Mouse (Mus musculus): ENCODE results near the gene Hils1. TPM values are rescaled to one million over a fixed set of nuclear protein-coding genes. Genes with fewer than 3 reads are reported as not detected.
A peak's percentile ranks its signal among the peaks of the same experiment; 100 is the strongest.

Hils1 gene
- polyA plus RNA-seq, 1 experiment from 2014 or later: not detected

DNA sequence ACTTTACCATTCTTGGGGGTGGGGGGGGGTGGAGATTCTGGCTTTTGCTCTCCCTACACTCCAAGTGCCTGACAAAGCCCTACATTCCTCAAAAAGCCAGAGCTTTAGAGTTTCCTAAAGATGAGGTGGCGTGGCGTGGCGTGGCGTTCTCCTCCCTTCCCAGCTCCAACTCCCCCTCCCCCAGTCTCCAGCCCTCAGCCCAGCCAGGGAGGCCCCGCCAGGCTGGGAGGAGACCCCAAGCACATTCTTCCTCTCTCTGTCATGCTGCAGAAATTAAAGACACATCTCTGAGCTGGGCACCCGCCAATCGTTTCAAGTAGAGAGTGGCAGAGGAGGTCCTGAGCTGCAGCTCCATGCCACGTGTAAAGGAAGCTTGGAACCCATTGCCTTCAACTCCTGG lies 33.8 kb upstream of the Hils1 start:
- Histone ChIP-seq H3K9me3 (ENCODE audit: control insufficient read depth, low read length) (no peaks in the 10 kb centered on the region), H3K4me3 (ENCODE audit: low read depth, low read length) (no peak overlapping the region), H3K27me3 (ENCODE audit: control insufficient read depth, insufficient read depth, low read length) (peaks cover 14% of the 10 kb centered on the region), H3K4me2 (ENCODE audit: low read depth, low read length) (no peak overlapping the region), H3K36me3 (ENCODE audit: control insufficient read depth, insufficient read depth, low read length) (no peaks in the 10 kb centered on the region), H3K27ac (ENCODE audit: low read depth, low read length) (no peak overlapping the region), H3K9ac (replicated peaks; ENCODE audit: low read depth, low read length) (no peak overlapping the region), H3K4me1 (ENCODE audit: control insufficient read depth, insufficient read depth, low read length) (peaks cover 6% of the 10 kb centered on the region; the same call in 1 of the 2 replicates)
- no peak for ATAC-seq (ENCODE audit: low read depth)
- 13% methylated on average over 8 of the region's 8 CpGs for WGBS

DNA sequence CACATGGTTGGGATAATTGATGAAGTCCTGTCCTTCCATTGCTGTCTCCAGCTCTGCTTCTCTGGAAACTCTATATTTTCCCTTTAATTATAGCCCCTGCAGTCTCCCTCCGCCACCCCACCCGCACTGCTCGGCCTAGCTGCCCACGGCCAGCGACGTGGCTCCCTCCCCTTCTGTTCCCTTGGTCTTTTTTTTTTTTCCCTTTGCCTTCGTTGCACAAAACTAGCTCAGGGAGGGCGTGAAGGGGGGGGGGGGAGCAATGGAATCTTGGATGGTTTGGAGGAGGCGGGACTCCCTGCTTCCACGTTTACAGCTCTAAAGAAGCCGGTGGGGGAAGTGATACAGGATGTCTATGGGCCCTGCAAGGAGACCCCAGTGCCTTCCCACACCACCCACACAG lies 32.9 kb upstream of the Hils1 start:
- no peak for ATAC-seq (ENCODE audit: low read depth)
- no peaks in the 10 kb centered on the region for H3K36me3 ChIP-seq (ENCODE audit: control insufficient read depth, insufficient read depth, low read length)
- peaks cover 4% of the 10 kb centered on the region; the same call in 1 of the 2 replicates for H3K4me1 ChIP-seq (ENCODE audit: control insufficient read depth, insufficient read depth, low read length)
- H3K27ac ChIP-seq (ENCODE audit: low read depth, low read length): no peak overlapping the region
- no peaks in the 10 kb centered on the region for H3K9me3 ChIP-seq (ENCODE audit: control insufficient read depth, low read length)
- no peak overlapping the region for H3K4me2 ChIP-seq (ENCODE audit: low read depth, low read length)
- H3K4me3 ChIP-seq (ENCODE audit: low read depth, low read length): no peak overlapping the region
- peaks cover 17% of the 10 kb centered on the region for H3K27me3 ChIP-seq (ENCODE audit: control insufficient read depth, insufficient read depth, low read length)
- WGBS: 33% methylated on average over 11 of the region's 11 CpGs
- no peak overlapping the region for H3K9ac ChIP-seq (replicated peaks; ENCODE audit: low read depth, low read length)

DNA sequence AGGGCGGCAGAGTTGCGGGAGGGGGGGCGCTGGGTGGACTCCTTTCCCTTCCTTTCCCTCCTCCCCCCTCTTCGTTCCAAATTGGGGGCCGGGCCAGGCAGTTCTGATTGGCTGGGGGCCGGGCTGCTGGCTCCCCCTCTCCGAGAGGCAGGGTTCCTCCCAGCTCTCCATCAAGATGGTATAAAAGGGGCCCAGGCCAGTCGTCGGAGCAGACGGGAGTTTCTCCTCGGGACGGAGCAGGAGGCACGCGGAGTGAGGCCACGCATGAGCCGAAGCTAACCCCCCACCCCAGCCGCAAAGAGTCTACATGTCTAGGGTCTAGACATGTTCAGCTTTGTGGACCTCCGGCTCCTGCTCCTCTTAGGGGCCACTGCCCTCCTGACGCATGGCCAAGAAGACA lies 31.3 kb upstream of the Hils1 start, which contains the start of gene Col1a1:
TSS of gene Col1a1 (plus strand) at position 180 of the 400 bp plus-strand sequence.
- peak within 1 kb of the TSS; percentile 47 for H3K4me2 ChIP-seq (ENCODE audit: low read depth, low read length)
- H3K4me1 ChIP-seq (ENCODE audit: control insufficient read depth, insufficient read depth, low read length): peaks cover 4% of the 10 kb centered on the region; the same call in 1 of the 2 replicates
- WGBS: 14% methylated on average over 19 of the region's 19 CpGs
- ATAC-seq (ENCODE audit: low read depth): no peak
- peaks cover 17% of the 10 kb centered on the region for H3K27me3 ChIP-seq (ENCODE audit: control insufficient read depth, insufficient read depth, low read length)
- no peak within 1 kb of the TSS for H3K9ac ChIP-seq (replicated peaks; ENCODE audit: low read depth, low read length)
- H3K36me3 ChIP-seq (ENCODE audit: control insufficient read depth, insufficient read depth, low read length): no peaks in the 10 kb centered on the region
- H3K27ac ChIP-seq (ENCODE audit: low read depth, low read length): no peak within 1 kb of the TSS
- H3K4me3 ChIP-seq (ENCODE audit: low read depth, low read length): peak within 1 kb of the TSS; percentile 24; the same call in 1 of the 2 replicates
- no peaks in the 10 kb centered on the region for H3K9me3 ChIP-seq (ENCODE audit: control insufficient read depth, low read length)

DNA sequence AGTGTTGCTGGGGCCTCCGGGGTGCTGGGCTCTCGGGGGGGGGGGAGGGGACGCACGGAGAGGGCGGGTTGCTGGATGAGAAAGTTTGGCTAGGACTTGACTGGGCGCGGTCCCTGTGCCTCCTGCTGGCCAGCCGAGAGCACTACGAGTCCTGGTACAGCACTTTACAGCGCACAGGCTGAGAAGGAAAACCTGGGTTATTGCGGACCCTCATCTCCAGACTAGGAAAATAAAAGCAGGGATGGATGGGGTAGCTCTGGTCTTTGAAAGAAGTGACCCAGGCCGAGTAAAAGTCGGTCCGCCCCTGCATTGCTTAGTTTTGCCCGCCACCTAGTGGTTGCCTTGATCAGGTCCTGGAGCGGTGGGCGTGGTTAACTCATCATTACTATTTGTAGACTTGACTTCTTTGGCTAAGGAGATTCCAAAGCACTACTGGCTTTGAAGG lies 30.5 kb upstream of the Hils1 start:
- H3K27me3 ChIP-seq (ENCODE audit: control insufficient read depth, insufficient read depth, low read length): peaks cover 17% of the 10 kb centered on the region

DNA sequence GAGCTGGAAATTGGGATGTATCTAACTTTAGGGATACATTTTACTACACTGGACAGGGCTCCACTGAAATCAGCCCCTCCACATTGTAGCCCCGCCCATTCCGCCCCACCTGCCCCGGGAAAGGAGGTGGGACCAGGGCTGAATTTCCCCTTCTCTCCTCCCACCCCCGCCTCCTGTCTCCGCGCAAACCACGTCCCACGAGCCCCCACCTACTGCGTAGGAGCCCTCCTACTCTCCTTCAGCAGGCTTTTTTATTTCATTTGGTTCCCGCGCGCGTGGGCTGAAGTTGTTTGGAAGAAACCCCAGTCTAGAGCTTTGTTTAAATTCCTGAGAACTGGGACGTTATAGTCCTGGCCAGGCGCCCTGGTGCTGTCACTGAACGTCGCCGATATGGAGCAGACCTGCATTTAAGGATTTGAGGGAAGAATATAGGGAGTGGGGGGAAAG lies 30.0 kb upstream of the Hils1 start:
- Histone ChIP-seq H3K4me1 (ENCODE audit: control insufficient read depth, insufficient read depth, low read length) (peaks cover 4% of the 10 kb centered on the region; the same call in 1 of the 2 replicates), H3K4me3 (ENCODE audit: low read depth, low read length) (peak overlapping the region; percentile 24), H3K9ac (replicated peaks; ENCODE audit: low read depth, low read length) (0 out of 2 replicates have a peak overlapping the region, but pooled peaks have one; percentile 28), H3K4me2 (ENCODE audit: low read depth, low read length) (peak overlapping the region; percentile 47), H3K27me3 (ENCODE audit: control insufficient read depth, insufficient read depth, low read length) (peaks cover 17% of the 10 kb centered on the region), H3K9me3 (ENCODE audit: control insufficient read depth, low read length) (no peaks in the 10 kb centered on the region), H3K36me3 (ENCODE audit: control insufficient read depth, insufficient read depth, low read length) (no peaks in the 10 kb centered on the region), H3K27ac (ENCODE audit: low read depth, low read length) (no peak overlapping the region)
- 0 out of 2 replicates have a peak, but pooled peaks have one; percentile 16 for ATAC-seq (ENCODE audit: low read depth)
- WGBS: 0% methylated on average over 16 of the region's 18 CpGs

More for the DNA sequence above, 30.5 kb upstream of the Hils1 start:
- no peak overlapping the region for H3K9ac ChIP-seq (replicated peaks; ENCODE audit: low read depth, low read length)
- H3K4me3 ChIP-seq (ENCODE audit: low read depth, low read length): peak overlapping the region; percentile 24; the same call in 1 of the 2 replicates
- no peak overlapping the region for H3K27ac ChIP-seq (ENCODE audit: low read depth, low read length)
- H3K4me1 ChIP-seq (ENCODE audit: control insufficient read depth, insufficient read depth, low read length): peaks cover 4% of the 10 kb centered on the region; the same call in 1 of the 2 replicates
- WGBS: 0% methylated on average over 15 of the region's 17 CpGs
- H3K4me2 ChIP-seq (ENCODE audit: low read depth, low read length): peak overlapping the region; percentile 47
- ATAC-seq (ENCODE audit: low read depth): peak; percentile 76
- H3K36me3 ChIP-seq (ENCODE audit: control insufficient read depth, insufficient read depth, low read length): no peaks in the 10 kb centered on the region
- no peaks in the 10 kb centered on the region for H3K9me3 ChIP-seq (ENCODE audit: control insufficient read depth, low read length)

DNA sequence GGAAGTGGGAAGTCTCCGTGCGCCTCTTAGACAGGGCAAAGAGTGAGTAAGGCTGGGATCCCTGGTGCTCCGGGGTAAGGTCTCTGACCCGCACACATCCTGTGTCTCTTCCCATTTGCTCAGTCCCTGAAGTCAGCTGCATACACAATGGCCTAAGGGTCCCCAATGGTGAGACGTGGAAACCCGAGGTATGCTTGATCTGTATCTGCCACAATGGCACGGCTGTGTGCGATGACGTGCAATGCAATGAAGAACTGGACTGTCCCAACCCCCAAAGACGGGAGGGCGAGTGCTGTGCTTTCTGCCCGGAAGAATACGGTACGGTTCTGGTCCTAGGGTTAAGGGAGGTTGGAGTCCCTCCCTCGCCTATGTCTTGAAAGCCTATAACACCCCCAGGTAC lies 29.6 kb upstream of the Hils1 start:
- Histone ChIP-seq H3K36me3 (ENCODE audit: control insufficient read depth, insufficient read depth, low read length) (no peaks in the 10 kb centered on the region), H3K4me1 (ENCODE audit: control insufficient read depth, insufficient read depth, low read length) (peaks cover 4% of the 10 kb centered on the region; the same call in 1 of the 2 replicates), H3K27me3 (ENCODE audit: control insufficient read depth, insufficient read depth, low read length) (peaks cover 17% of the 10 kb centered on the region), H3K27ac (ENCODE audit: low read depth, low read length) (no peak overlapping the region), H3K9ac (replicated peaks; ENCODE audit: low read depth, low read length) (0 out of 2 replicates have a peak overlapping the region, but pooled peaks have one; percentile 28), H3K4me2 (ENCODE audit: low read depth, low read length) (peak overlapping the region; percentile 47), H3K9me3 (ENCODE audit: control insufficient read depth, low read length) (no peaks in the 10 kb centered on the region), H3K4me3 (ENCODE audit: low read depth, low read length) (peak overlapping the region; percentile 24)
- no peak for ATAC-seq (ENCODE audit: low read depth)
- 1% methylated on average over 15 of the region's 15 CpGs for WGBS

DNA sequence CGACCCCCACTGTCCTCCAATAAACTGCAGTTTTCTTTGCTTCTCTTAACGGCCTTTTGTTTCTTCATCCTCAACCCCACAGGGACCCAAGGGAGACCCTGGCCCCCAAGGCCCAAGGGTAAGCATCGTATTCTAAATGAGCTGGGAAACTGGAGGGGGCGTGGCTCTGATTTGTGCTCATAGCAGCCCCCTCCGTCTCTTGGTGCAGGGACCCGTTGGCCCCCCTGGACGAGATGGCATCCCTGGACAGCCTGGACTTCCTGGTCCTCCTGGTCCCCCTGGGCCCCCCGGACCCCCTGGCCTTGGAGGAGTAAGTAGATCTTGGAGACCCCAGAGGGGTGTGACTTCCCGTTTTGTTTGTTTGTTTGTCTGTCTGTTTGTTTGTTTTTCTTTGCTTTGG lies 29.1 kb upstream of the Hils1 start:
- H3K9me3 ChIP-seq (ENCODE audit: control insufficient read depth, low read length): no peaks in the 10 kb centered on the region
- H3K27me3 ChIP-seq (ENCODE audit: control insufficient read depth, insufficient read depth, low read length): peaks cover 17% of the 10 kb centered on the region
- H3K36me3 ChIP-seq (ENCODE audit: control insufficient read depth, insufficient read depth, low read length): no peaks in the 10 kb centered on the region
- H3K4me2 ChIP-seq (ENCODE audit: low read depth, low read length): peak overlapping the region; percentile 47; the same call in 1 of the 2 replicates
- H3K4me3 ChIP-seq (ENCODE audit: low read depth, low read length): no peak overlapping the region
- 0 out of 2 replicates have a peak overlapping the region, but pooled peaks have one; percentile 32 for H3K9ac ChIP-seq (replicated peaks; ENCODE audit: low read depth, low read length)
- H3K4me1 ChIP-seq (ENCODE audit: control insufficient read depth, insufficient read depth, low read length): peaks cover 4% of the 10 kb centered on the region; the same call in 1 of the 2 replicates
- H3K27ac ChIP-seq (ENCODE audit: low read depth, low read length): no peak overlapping the region
- 25% methylated on average over 9 of the region's 9 CpGs for WGBS
- no peak for ATAC-seq (ENCODE audit: low read depth)

DNA sequence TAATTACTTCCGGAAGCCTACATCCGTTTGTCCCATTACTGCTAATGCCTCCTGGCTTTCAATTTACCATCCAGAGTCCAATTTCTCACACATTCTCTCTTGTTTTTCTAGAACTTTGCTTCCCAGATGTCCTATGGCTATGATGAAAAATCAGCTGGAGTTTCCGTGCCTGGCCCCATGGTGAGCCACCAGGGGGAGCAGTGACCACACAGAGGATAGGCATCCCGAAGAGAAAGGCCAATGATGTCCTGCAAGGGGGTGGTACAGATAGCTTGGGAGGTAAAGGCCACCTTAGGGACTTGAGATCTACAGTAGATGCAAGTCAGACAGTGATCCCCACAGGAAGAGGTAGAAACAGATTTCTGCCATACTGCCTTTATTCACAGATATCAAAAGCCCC lies 28.1 kb upstream of the Hils1 start:
- Histone ChIP-seq H3K4me3 (ENCODE audit: low read depth, low read length) (no peak overlapping the region), H3K9me3 (ENCODE audit: control insufficient read depth, low read length) (no peaks in the 10 kb centered on the region), H3K36me3 (ENCODE audit: control insufficient read depth, insufficient read depth, low read length) (no peaks in the 10 kb centered on the region), H3K4me1 (ENCODE audit: control insufficient read depth, insufficient read depth, low read length) (peaks cover 4% of the 10 kb centered on the region; the same call in 1 of the 2 replicates), H3K9ac (replicated peaks; ENCODE audit: low read depth, low read length) (no peak overlapping the region), H3K27ac (ENCODE audit: low read depth, low read length) (no peak overlapping the region), H3K27me3 (ENCODE audit: control insufficient read depth, insufficient read depth, low read length) (peaks cover 12% of the 10 kb centered on the region), H3K4me2 (ENCODE audit: low read depth, low read length) (no peak overlapping the region)
- no peak for ATAC-seq (ENCODE audit: low read depth)
- 15% methylated on average over 4 of the region's 4 CpGs for WGBS

DNA sequence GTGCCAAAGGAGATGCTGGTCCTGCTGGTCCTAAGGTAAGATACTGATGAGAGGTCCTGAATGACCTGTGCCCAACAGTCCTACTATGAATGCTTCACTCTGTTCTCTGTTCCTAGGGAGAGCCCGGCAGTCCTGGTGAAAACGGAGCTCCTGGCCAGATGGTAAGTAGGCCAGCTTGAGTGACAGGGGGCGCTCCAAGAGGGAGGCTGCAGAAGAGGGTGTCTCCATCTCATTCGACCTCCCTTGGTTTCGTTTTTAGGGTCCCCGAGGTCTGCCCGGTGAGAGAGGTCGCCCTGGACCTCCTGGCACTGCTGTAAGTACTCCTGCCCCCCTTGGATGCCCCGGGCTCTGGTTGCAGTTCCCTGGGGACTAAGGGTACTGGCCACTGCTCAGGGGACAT lies 26.3 kb upstream of the Hils1 start:
- H3K27me3 ChIP-seq (ENCODE audit: control insufficient read depth, insufficient read depth, low read length): peaks cover 10% of the 10 kb centered on the region
- no peak overlapping the region for H3K9ac ChIP-seq (replicated peaks; ENCODE audit: low read depth, low read length)
- H3K4me3 ChIP-seq (ENCODE audit: low read depth, low read length): no peak overlapping the region
- no peaks in the 10 kb centered on the region for H3K36me3 ChIP-seq (ENCODE audit: control insufficient read depth, insufficient read depth, low read length)
- no peak overlapping the region for H3K27ac ChIP-seq (ENCODE audit: low read depth, low read length)
- 33% methylated on average over 9 of the region's 9 CpGs for WGBS
- peaks cover 4% of the 10 kb centered on the region; the same call in 1 of the 2 replicates for H3K4me1 ChIP-seq (ENCODE audit: control insufficient read depth, insufficient read depth, low read length)
- no peak for ATAC-seq (ENCODE audit: low read depth)
- no peaks in the 10 kb centered on the region for H3K9me3 ChIP-seq (ENCODE audit: control insufficient read depth, low read length)
- no peak overlapping the region for H3K4me2 ChIP-seq (ENCODE audit: low read depth, low read length)

Data from neural tube, embryonic 14.5 days (tissue).